In genomic region chr9:55368011-55368410, GRCm38 (mm10) we compare ENCODE assay signal across 24 mouse cellular contexts. TPM values are rescaled to one million over a fixed set of nuclear protein-coding genes. Genes with fewer than 3 reads are reported as not detected.
"Had no signal": no experiment of that assay in that cellular context is flagged by ENCODE, and none has a peak within 500 bp of the region (broad histone marks: within the 10 kb centered on the region; RNA-seq: fewer than 3 reads in every experiment).

No protein-coding gene starts in this region.

- H3K4me2 ChIP-seq: heart, embryonic 11.5 days; heart, embryonic 13.5 days; heart, embryonic 15.5 days; hindbrain, embryonic 13.5 days; hindbrain, embryonic 15.5 days; limb, embryonic 12.5 days; liver, embryonic 11.5 days; liver, embryonic 13.5 days; liver, embryonic 15.5 days had no signal

- H3K4me1 ChIP-seq: heart, embryonic 13.5 days; heart, embryonic 15.5 days; hindbrain, embryonic 13.5 days; hindbrain, embryonic 15.5 days; limb, embryonic 12.5 days; liver, embryonic 13.5 days; liver, embryonic 15.5 days had no signal

- H3K9ac ChIP-seq: heart, embryonic 13.5 days; heart, embryonic 15.5 days; hindbrain, embryonic 13.5 days; hindbrain, embryonic 15.5 days; limb, embryonic 12.5 days; liver, embryonic 13.5 days; liver, embryonic 15.5 days; liver, postnatal 0 days had no signal

- H3K9me3 ChIP-seq: heart, embryonic 15.5 days; hindbrain, embryonic 13.5 days; hindbrain, embryonic 15.5 days; limb, embryonic 10.5 days; limb, embryonic 12.5 days; liver, embryonic 13.5 days; liver, embryonic 15.5 days had no signal

- H3K27ac ChIP-seq: heart, adult 2 months; heart, embryonic 13.5 days; heart, embryonic 15.5 days; hindbrain, embryonic 13.5 days; hindbrain, embryonic 15.5 days; hindbrain, postnatal 0 days; left cerebral cortex, adult 2 months; limb, embryonic 10.5 days; limb, embryonic 12.5 days; liver, embryonic 13.5 days; liver, embryonic 15.5 days had no signal

- H3K36me3 ChIP-seq: heart, embryonic 13.5 days; heart, embryonic 15.5 days; hindbrain, embryonic 13.5 days; hindbrain, embryonic 15.5 days; limb, embryonic 10.5 days; limb, embryonic 12.5 days; liver, embryonic 13.5 days; liver, embryonic 15.5 days had no signal

- DNase-seq: gastrocnemius, postnatal 14 days; gastrocnemius, postnatal 36 days; heart, adult 11 months; heart, adult 2 months; heart, postnatal 14 days; heart, postnatal 36 days; kidney, adult 11 months; kidney, adult 2 months; layer of hippocampus, adult 9-11 months; liver; liver, embryonic 13.5 days; liver, postnatal 0 days had no signal

- ATAC-seq: hindbrain, postnatal 0 days; intestine, embryonic 16.5 days; liver, postnatal 0 days had no signal

- H3K27me3 ChIP-seq: heart, embryonic 13.5 days; heart, embryonic 15.5 days; hindbrain, embryonic 13.5 days; hindbrain, embryonic 15.5 days; limb, embryonic 12.5 days; liver, embryonic 13.5 days; liver, embryonic 15.5 days had no signal

- H3K4me3 ChIP-seq: heart, adult 2 months; heart, embryonic 13.5 days; heart, embryonic 15.5 days; hindbrain, embryonic 13.5 days; hindbrain, embryonic 15.5 days; left cerebral cortex, adult 2 months; limb, embryonic 10.5 days; limb, embryonic 12.5 days; liver, embryonic 13.5 days; liver, embryonic 15.5 days had no signal

RNA-seq across cellular contexts. Expression of gene Tmem266, which starts 41.3 kb away (rescaled TPM):
- polyA plus RNA-seq: liver, embryonic 11.5 days; liver, embryonic 13.5 days; liver, embryonic 15.5 days; liver, postnatal 0 days had no signal
